Mouse (Mus musculus) forebrain, embryonic 16.5 days (tissue): ENCODE measurements at regions not wholly inside any gene's neighbourhood (a gene's known extent, or its start where the extent isn't known, plus 50 kb on each side); places are given as distances from the start of the nearest gene placed in this dataset.

Experiments
- ATAC-seq: fragments of 200-750 bp; cut with Nextera tagmentation; 2 replicates; pipeline ENCODE4 v1.8.0; 2017; ENCODE audit warnings: mild to moderate bottlenecking, moderate library complexity
- H3K27ac ChIP-seq: fragments of 300-500 bp; sonication (generic); 2 replicates; pipeline ENCODE4 v1.5.1; 2014; ENCODE audit warnings: low read length, control low read depth
- H3K27me3 ChIP-seq: fragments of 300-500 bp; sonication (generic); replicated peaks from 2 replicates; pipeline ENCODE4 v1.6.1; 2014; ENCODE audit warnings: low read length; ENCODE audit not compliant: control insufficient read depth, insufficient read depth
- H3K36me3 ChIP-seq: fragments of 300-500 bp; sonication (generic); 2 replicates; pipeline ENCODE4 v1.6.1; 2014; ENCODE audit not compliant: control insufficient read depth, insufficient read depth
- H3K4me1 ChIP-seq: fragments of 300-500 bp; sonication (generic); replicated peaks from 2 replicates; pipeline ENCODE4 v1.6.1; 2014; ENCODE audit warnings: low read length; ENCODE audit not compliant: control insufficient read depth, insufficient read depth
- H3K4me2 ChIP-seq: fragments of 300-500 bp; sonication (generic); 2 replicates; pipeline ENCODE4 v1.6.1; 2014; ENCODE audit warnings: mild to moderate bottlenecking, low read length, control low read depth
- H3K4me3 ChIP-seq: fragments of 300-500 bp; sonication (generic); replicated peaks from 2 replicates; pipeline ENCODE4 v1.5.1; 2014; ENCODE audit warnings: mild to moderate bottlenecking, low read length, control low read depth
- H3K9ac ChIP-seq: fragments of 300-500 bp; sonication (generic); replicated peaks from 2 replicates; pipeline ENCODE4 v1.6.1; 2014; ENCODE audit warnings: low read depth, low read length, control low read depth
- H3K9me3 ChIP-seq: fragments of 300-500 bp; sonication (generic); 2 replicates; pipeline ENCODE4 v1.6.1; 2016; ENCODE audit warnings: low read length; ENCODE audit not compliant: control insufficient read depth
- WGBS: fragments of 180-500 bp; shearing (Covaris S2); extraction: QIAGEN DNeasy Blood & Tissue Kit; methylation state at CpG from one replicate; pipeline ENCODE4 v1.1.7; 2014; 5-methylcytosine and 5-hydroxymethylcytosine counted together

DNA sequence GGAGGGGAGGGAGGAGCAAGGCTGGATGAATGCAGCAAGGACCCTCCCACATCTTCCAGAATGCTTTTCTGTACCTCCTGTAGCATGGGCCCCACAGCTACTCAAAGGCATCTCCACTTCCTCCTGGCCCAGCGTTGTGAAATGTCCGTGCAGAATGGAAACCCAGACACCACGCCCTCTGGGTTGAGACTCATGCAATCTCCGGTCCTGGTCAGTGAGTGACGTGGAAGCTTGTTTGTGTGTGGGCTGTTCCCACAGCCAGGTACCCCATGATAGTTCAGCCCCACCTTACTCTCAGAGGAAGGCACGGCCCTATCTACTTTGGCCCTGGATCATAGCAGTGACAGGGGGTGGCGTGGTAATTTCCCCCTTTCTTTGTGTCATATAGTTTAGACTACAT is 120.8 kb upstream of the Cxcr4 start:
- no peaks in the 10 kb centered on the region for H3K27me3 ChIP-seq
- no peak for ATAC-seq
- no peak overlapping the region for H3K4me3 ChIP-seq
- H3K36me3 ChIP-seq: no peaks in the 10 kb centered on the region
- no peak overlapping the region for H3K27ac ChIP-seq
- WGBS: 76% methylated on average over 7 of the region's 7 CpGs
- 0 out of 2 replicates have a peak, but pooled peaks cover 2% of the 10 kb centered on the region for H3K4me1 ChIP-seq
- H3K9ac ChIP-seq: no peak overlapping the region
- H3K9me3 ChIP-seq: no peaks in the 10 kb centered on the region
- H3K4me2 ChIP-seq: no peak overlapping the region

DNA sequence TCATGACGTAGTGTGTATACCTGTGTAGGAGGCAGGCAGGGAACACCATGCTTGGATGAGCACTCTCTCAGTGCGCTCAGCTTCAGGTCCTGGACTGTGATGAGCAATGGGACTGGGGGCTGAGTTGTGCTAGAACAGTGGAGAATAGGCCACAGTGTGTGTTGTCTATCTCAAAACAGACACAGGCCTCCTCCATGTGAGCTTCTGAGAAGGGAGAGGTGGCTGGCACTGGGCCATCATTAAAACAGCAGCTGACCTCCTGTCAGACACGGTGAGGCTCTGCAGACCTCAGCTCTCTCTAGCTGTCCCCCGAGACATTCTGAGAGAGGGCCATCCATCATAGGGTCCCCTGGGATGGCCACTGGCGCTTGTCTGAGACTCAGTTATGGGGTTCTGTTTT is 119.0 kb upstream of the Cxcr4 start:
- H3K27me3 ChIP-seq: no peaks in the 10 kb centered on the region

DNA sequence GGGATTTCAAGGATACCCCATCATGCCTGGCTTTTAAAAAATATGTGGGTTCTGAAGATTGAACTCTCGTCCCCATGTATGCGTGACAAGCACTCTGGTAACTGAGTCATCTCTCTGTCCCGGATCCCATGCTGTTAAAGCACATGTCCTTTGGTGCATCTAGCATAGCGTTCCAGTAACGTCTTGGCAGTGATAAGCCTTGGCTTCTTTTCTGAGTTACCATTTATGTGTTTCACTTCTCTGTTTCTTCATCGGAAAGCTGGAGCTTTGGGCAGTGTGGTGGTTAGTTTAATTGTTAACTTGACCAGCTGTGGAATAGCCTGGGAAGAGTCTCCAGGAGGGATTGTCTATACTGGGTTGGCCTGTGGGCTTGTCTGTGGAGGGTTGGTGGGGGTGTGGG is 115.7 kb upstream of the Cxcr4 start:
- WGBS: 94% methylated on average over 6 of the region's 6 CpGs
- Histone ChIP-seq H3K4me2 (no peak overlapping the region), H3K27me3 (no peaks in the 10 kb centered on the region), H3K4me1 (no peaks in the 10 kb centered on the region), H3K36me3 (no peaks in the 10 kb centered on the region), H3K27ac (no peak overlapping the region), H3K9ac (no peak overlapping the region), H3K4me3 (no peak overlapping the region), H3K9me3 (no peaks in the 10 kb centered on the region)
- no peak for ATAC-seq

More for the DNA sequence above, 119.0 kb upstream of the Cxcr4 start:
- H3K27ac ChIP-seq: no peak overlapping the region
- no peak overlapping the region for H3K4me2 ChIP-seq
- H3K4me3 ChIP-seq: no peak overlapping the region
- no peak overlapping the region for H3K9ac ChIP-seq
- H3K36me3 ChIP-seq: no peaks in the 10 kb centered on the region
- WGBS: 85% methylated on average over 5 of the region's 5 CpGs
- no peaks in the 10 kb centered on the region for H3K9me3 ChIP-seq
- ATAC-seq: no peak
- H3K4me1 ChIP-seq: 0 out of 2 replicates have a peak, but pooled peaks cover 2% of the 10 kb centered on the region

DNA sequence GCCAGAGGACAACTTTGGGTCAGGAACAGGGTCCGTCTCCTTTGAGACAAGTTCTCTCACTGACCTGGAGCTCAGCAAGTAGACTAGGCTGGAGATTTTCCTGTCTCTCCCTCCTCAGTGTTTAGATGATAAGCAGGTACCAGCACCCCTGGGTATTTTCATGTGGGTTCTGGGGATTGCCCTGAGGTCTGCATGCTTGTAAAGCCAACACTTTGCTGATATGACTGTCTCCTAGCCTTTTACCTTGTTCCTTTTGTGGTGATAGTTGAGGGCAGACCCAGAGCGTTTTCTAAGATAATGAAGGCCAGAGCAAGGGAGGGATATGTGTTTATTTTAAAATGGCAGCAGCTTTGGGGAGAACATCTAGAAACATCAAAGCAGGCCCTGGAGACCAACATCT is 114.1 kb upstream of the Cxcr4 start:
- Histone ChIP-seq H3K27ac (no peak overlapping the region), H3K4me3 (no peak overlapping the region), H3K36me3 (no peaks in the 10 kb centered on the region), H3K27me3 (no peaks in the 10 kb centered on the region), H3K9me3 (no peaks in the 10 kb centered on the region), H3K4me1 (no peaks in the 10 kb centered on the region), H3K9ac (no peak overlapping the region), H3K4me2 (no peak overlapping the region)
- ATAC-seq: no peak
- 87% methylated on average over 2 of the region's 2 CpGs for WGBS

DNA sequence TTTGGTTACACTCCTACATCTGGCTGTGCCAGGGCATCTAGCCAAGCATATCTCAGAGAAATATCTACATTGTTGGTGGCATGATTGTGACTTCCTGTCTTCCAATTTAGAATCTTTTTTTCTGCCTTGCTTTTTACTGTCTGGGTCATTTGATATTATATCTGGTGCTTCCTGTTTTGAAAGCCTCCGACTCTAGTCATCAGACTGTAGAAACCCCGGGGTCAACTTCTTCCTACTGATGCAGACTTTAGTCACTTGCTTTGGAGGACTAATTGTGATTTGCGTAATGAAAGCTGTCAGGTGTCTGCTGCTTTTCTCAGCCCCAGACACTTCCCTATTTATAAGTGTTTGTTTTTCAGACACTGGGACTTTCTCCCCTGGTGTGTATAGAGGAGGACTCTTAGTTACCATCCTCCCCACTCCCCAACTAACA is 113.0 kb upstream of the Cxcr4 start:
- ATAC-seq: no peak
- no peaks in the 10 kb centered on the region for H3K36me3 ChIP-seq
- H3K9me3 ChIP-seq: no peaks in the 10 kb centered on the region
- H3K4me2 ChIP-seq: no peak overlapping the region
- no peaks in the 10 kb centered on the region for H3K27me3 ChIP-seq
- no peak overlapping the region for H3K27ac ChIP-seq
- no peak overlapping the region for H3K4me3 ChIP-seq
- H3K9ac ChIP-seq: no peak overlapping the region
- H3K4me1 ChIP-seq: no peaks in the 10 kb centered on the region
- 74% methylated on average over 3 of the region's 3 CpGs for WGBS

DNA sequence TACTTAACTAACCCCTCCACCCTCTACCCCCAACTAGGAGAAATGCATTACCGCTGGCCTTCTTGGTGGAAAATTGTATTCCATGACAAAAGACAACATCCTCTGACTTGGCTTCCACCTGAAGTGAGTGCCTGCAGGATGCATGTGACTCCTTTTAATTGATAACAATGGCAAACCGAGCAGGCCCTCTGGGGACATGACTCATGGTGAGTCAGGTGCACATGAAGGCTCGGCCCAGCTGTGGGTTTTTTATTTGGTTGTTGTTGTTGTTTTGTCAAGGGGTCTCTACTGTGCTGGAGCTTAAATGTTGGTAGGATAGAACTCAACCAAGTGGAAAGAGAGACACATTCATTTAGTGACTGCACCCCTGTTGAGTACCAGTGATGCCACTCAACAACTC is 109.2 kb upstream of the Cxcr4 start:
- no peak overlapping the region for H3K9ac ChIP-seq
- H3K4me3 ChIP-seq: no peak overlapping the region
- no peak overlapping the region for H3K4me2 ChIP-seq
- WGBS: 66% methylated on average over 3 of the region's 3 CpGs
- no peaks in the 10 kb centered on the region for H3K36me3 ChIP-seq
- no peak overlapping the region for H3K27ac ChIP-seq
- no peaks in the 10 kb centered on the region for H3K9me3 ChIP-seq
- no peaks in the 10 kb centered on the region for H3K4me1 ChIP-seq
- H3K27me3 ChIP-seq: no peaks in the 10 kb centered on the region
- ATAC-seq: no peak

DNA sequence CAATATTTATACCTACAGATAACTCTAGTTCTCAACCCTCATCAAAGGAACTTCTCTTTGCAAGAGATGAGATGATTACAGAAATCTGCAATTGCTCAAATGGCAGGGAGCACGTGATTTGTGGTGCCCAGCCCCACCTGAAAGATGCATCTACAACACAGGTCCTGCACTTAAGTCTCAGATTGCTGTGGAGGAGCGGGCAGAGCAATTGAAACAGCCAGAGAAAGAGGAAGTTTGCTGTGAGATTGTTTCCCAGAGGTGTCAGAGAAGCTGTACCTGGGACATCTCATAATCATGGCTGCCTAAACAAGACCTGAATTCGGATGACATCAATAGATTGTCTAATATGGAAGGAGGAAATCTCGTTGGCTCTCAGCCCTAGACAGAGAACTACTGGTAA is 105.9 kb upstream of the Cxcr4 start:
- WGBS: 93% methylated on average over 4 of the region's 4 CpGs
- Histone ChIP-seq H3K4me2 (no peak overlapping the region), H3K4me3 (no peak overlapping the region), H3K9ac (no peak overlapping the region), H3K27ac (no peak overlapping the region), H3K36me3 (no peaks in the 10 kb centered on the region), H3K27me3 (no peaks in the 10 kb centered on the region), H3K9me3 (no peaks in the 10 kb centered on the region), H3K4me1 (no peaks in the 10 kb centered on the region)
- no peak for ATAC-seq

DNA sequence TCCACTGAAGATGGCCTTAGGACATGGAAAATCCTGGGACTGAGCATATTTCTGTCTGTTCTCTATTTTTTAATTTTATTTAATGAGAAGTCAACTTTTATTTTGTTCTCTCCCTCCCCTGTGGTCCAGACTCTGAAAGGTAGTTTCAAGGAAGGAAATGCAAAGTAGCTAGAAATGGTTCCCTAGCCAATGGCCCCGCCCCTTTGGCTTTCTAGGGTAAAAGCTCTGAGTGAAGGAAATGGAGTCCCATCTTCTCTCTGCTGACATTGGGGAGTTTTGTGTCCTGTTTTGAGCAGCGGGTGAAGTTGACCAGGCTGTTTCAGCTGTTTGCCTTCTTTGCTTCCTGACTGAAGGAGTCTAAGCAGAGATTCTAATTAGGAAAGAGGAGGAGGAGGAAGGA is 103.8 kb upstream of the Cxcr4 start:
- H3K27me3 ChIP-seq: no peaks in the 10 kb centered on the region
- H3K9ac ChIP-seq: no peak overlapping the region
- WGBS: 87% methylated on average over 2 of the region's 2 CpGs
- H3K9me3 ChIP-seq: no peaks in the 10 kb centered on the region
- H3K4me3 ChIP-seq: no peak overlapping the region
- no peak overlapping the region for H3K4me2 ChIP-seq
- ATAC-seq: no peak
- H3K4me1 ChIP-seq: 0 out of 2 replicates have a peak, but pooled peaks cover 2% of the 10 kb centered on the region
- no peaks in the 10 kb centered on the region for H3K36me3 ChIP-seq
- H3K27ac ChIP-seq: no peak overlapping the region

DNA sequence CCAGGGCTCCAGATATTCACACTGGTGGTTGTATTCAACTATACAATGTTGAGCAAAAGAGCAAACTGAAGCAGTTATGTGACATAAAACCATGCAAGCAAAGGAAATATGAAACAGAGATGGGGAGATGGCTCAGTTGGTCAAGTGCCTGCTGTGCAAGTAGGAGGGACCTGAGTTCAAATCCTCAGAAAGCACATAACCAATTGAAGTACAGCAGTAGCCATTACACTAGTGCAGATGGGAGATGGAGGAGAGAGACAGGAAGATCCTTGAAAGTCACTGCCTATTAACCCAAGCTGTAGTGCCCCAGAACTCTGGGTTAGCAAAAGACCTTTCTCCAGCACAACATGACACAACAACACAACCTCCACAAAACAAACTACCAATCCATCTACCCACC is 100.7 kb upstream of the Cxcr4 start:
- Histone ChIP-seq H3K4me2 (no peak overlapping the region), H3K36me3 (no peaks in the 10 kb centered on the region), H3K4me3 (no peak overlapping the region), H3K27ac (no peak overlapping the region), H3K27me3 (no peaks in the 10 kb centered on the region), H3K9ac (no peak overlapping the region), H3K9me3 (no peaks in the 10 kb centered on the region), H3K4me1 (peaks cover 3% of the 10 kb centered on the region; the same call in 1 of the 2 replicates)
- no peak for ATAC-seq

DNA sequence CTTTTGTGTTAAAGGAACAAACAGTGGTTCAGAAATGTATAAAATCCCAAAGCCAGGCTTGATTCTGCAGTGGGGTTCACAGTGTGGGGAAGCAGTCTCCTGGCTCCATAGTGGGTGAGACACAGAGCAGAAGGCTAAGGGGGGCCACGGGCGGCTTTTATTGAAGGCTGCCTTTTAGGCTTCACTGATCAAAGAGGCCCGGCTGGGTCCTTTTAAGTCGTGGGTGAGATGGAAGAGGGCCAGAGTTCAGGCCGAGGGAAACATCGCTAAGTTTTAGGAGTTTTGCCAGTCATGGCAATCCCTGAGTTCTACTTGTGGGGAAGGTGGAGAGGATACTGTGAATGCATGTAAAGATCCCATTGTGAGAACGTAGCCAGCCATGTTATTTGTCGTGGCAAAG is 100.2 kb upstream of the Cxcr4 start:
- Histone ChIP-seq H3K4me3 (no peak overlapping the region), H3K4me1 (peaks cover 8% of the 10 kb centered on the region), H3K36me3 (no peaks in the 10 kb centered on the region), H3K9me3 (no peaks in the 10 kb centered on the region), H3K27me3 (no peaks in the 10 kb centered on the region), H3K27ac (no peak overlapping the region), H3K4me2 (no peak overlapping the region), H3K9ac (no peak overlapping the region)
- peak; percentile 58; the same call in 1 of the 2 replicates for ATAC-seq
- WGBS: 3% methylated on average over 8 of the region's 8 CpGs
